Mouse (Mus musculus) ES-E14 (cell line): ENCODE measurements around the gene Hpca. TPM values are rescaled to one million over a fixed set of nuclear protein-coding genes. Genes with fewer than 3 reads are reported as not detected.

Experiments used
- DNase-seq: peaks from one replicate; pipeline ENCODE4 v3.0.0-alpha.2; 2013; ENCODE audit warnings: low read depth, low spot score
- H3K27ac ChIP-seq: 2 replicates; pipeline ENCODE4 v1.5.1; 2012; ENCODE audit warnings: low read depth, mild to moderate bottlenecking, low read length, moderate library complexity, mixed read lengths; ENCODE audit not compliant: poor library complexity, insufficient read depth, severe bottlenecking
- H3K36me3 ChIP-seq: 2 replicates; pipeline ENCODE4 v1.6.1; 2012; ENCODE audit warnings: mild to moderate bottlenecking, low read length, moderate library complexity, mixed read lengths; ENCODE audit not compliant: control insufficient read depth, poor library complexity, insufficient read depth, severe bottlenecking
- H3K4me1 ChIP-seq, 2 experiments: fragments of 150-350 bp in 1 of 2; sonication (generic) in 1 of 2; 2 replicates each; pipeline ENCODE4 v1.6.1; 2012; ENCODE audit warnings: low read length in 2 of 2, mild to moderate bottlenecking in 1 of 2, mixed read lengths in 1 of 2; ENCODE audit not compliant: control insufficient read depth in 2 of 2, insufficient read depth in 2 of 2, poor library complexity in 1 of 2
- H3K4me3 ChIP-seq, 2 experiments: fragments of 150-350 bp in 1 of 2; sonication (generic) in 1 of 2; 2 replicates each; pipeline ENCODE4 v1.5.1; 2012; ENCODE audit warnings: low read length in 2 of 2, low read depth in 1 of 2, mild to moderate bottlenecking in 1 of 2, mixed read lengths in 1 of 2; ENCODE audit not compliant: insufficient read depth in 1 of 2, poor library complexity in 1 of 2, severe bottlenecking in 1 of 2
- H3K9ac ChIP-seq: 2 replicates; pipeline ENCODE4 v1.6.1; 2012; ENCODE audit warnings: low read depth, mild to moderate bottlenecking, low read length, mixed read lengths; ENCODE audit not compliant: poor library complexity, insufficient read depth, severe bottlenecking
- H3K9me3 ChIP-seq: fragments of 150-350 bp; sonication (generic); 2 replicates; pipeline ENCODE4 v1.6.1; 2012; ENCODE audit warnings: low read depth, mild to moderate bottlenecking, low read length; ENCODE audit not compliant: control insufficient read depth, insufficient read depth
- CHD2 ChIP-seq: IDR thresholded peaks from 2 replicates; pipeline ENCODE4 v1.6.1; 2014; ENCODE audit warnings: mild to moderate bottlenecking, low read depth, low read length, inconsistent platforms
- HCFC1 ChIP-seq: IDR thresholded peaks from 2 replicates; pipeline ENCODE4 v1.6.1; 2012; ENCODE audit warnings: low read length, inconsistent platforms, borderline replicate concordance; ENCODE audit not compliant: insufficient read depth
- MAFK ChIP-seq: IDR thresholded peaks from 2 replicates; pipeline ENCODE4 v1.6.1; 2014; ENCODE audit warnings: mild to moderate bottlenecking, low read depth, low read length, inconsistent platforms; ENCODE audit not compliant: insufficient read depth
- ZC3H11A ChIP-seq: IDR thresholded peaks from 2 replicates; pipeline ENCODE4 v1.6.1; 2012; ENCODE audit warnings: low read depth, mild to moderate bottlenecking, inconsistent platforms, low read length, borderline replicate concordance
- ZNF384 ChIP-seq: IDR thresholded peaks from 2 replicates; pipeline ENCODE4 v1.6.1; 2012; ENCODE audit warnings: low read depth, low read length, inconsistent platforms
- in situ Hi-C, 2 experiments: fragments of 600-800 bp; cut with MboI; formaldehyde crosslinking; loops; one replicate each; pipeline ENCODE4 v1.15.1; 2025; ENCODE audit warnings: low sequenced_read_pairs in 2 of 2, inconsistent platforms in 1 of 2; ENCODE audit not compliant: unreplicated experiment in 2 of 2
- total RNA-seq: library from RNA; depleted of rRNA; stranded (reverse); fragments of 300-350 nt; gene quantifications from 2 replicates; pipeline ENCODE4 v1.2.3, GENCODE M21; 2012

Gene Hpca
- total RNA-seq, 1 experiment, result 4.4 TPM

GRCm38 (mm10) chr4:129145411-129145810, 23.6 kb upstream of the Hpca start:
- H3K9ac ChIP-seq, result no peak overlapping the region
- peaks cover 3% of the 10 kb centered on the region for H3K36me3 ChIP-seq
- TF ChIP-seq ZC3H11A (no peak), MAFK (no peak), CHD2 (no peak), ZNF384 (no peak), HCFC1 (no peak)
- H3K4me1 ChIP-seq, result no peaks in the 10 kb centered on the region
- no peak for DNase-seq
- in situ Hi-C loops, result no loop called here
- H3K27ac ChIP-seq, result no peak overlapping the region
- H3K4me3 ChIP-seq, result no peak overlapping the region
- no peaks in the 10 kb centered on the region for H3K9me3 ChIP-seq

- TF ChIP-seq MAFK (no peak), ZNF384 (no peak)
- Histone ChIP-seq H3K9me3 (no peaks in the 10 kb centered on the region), H3K4me1 (no peaks in the 10 kb centered on the region), H3K4me3 (no peak overlapping the region), H3K9ac (no peak overlapping the region), H3K36me3 (peaks cover 2% of the 10 kb centered on the region; the same call in 1 of the 2 replicates), H3K27ac (no peak overlapping the region)
- DNase-seq, result no peak
- in situ Hi-C loops, result no loop called here
Observed at GRCm38 (mm10) chr4:129144401-129145367, 22.8 kb upstream of the Hpca start.

- in situ Hi-C loops, result no loop called here
- Histone ChIP-seq H3K4me3 (no peak overlapping the region), H3K9ac (no peak overlapping the region), H3K36me3 (no peaks in the 10 kb centered on the region), H3K9me3 (no peaks in the 10 kb centered on the region), H3K4me1 (no peaks in the 10 kb centered on the region), H3K27ac (no peak overlapping the region)
- no peak for TF ChIP-seq ZC3H11A
- no peak for TF ChIP-seq ZNF384
- TF ChIP-seq MAFK, result no peak
- TF ChIP-seq CHD2, result no peak
- TF ChIP-seq HCFC1, result no peak
- no peak for DNase-seq
Observed at GRCm38 (mm10) chr4:129143509-129143908, 21.7 kb upstream of the Hpca start.

- no peaks in the 10 kb centered on the region for H3K36me3 ChIP-seq
- no peak overlapping the region for H3K9ac ChIP-seq
- H3K27ac ChIP-seq, result no peak overlapping the region
- peaks cover 0 to 1% of the 10 kb centered on the region in 2 experiments; a peak in 1 of 4 replicates for H3K4me1 ChIP-seq
- no peak for TF ChIP-seq MAFK
- TF ChIP-seq HCFC1, result no peak
- no peak for TF ChIP-seq ZNF384
- TF ChIP-seq CHD2, result no peak
- TF ChIP-seq ZC3H11A, result no peak
- no peak overlapping the region for H3K4me3 ChIP-seq
- DNase-seq, result no peak
- H3K9me3 ChIP-seq, result no peaks in the 10 kb centered on the region
- in situ Hi-C loops, result no loop called here
Observed at GRCm38 (mm10) chr4:129142439-129143045, 20.7 kb upstream of the Hpca start.
